Mouse (Mus musculus): ENCODE measurements around the gene Gmpr2.

Gene Gmpr2

GRCm38 (mm10) chr14:55681160-55682117 lies 9.7 kb downstream of the Gmpr2 start, which contains the start of gene Tinf2:
Gene Tinf2, minus strand, starts transcription at chr14:55681820.
- peak; percentile 97 to 98 for DNase-seq (ENCODE audit: low spot score in 2 of 2)

GRCm38 (mm10) chr14:55682118-55682493 lies 10.4 kb downstream of the Gmpr2 start:
- no peak for DNase-seq (ENCODE audit: low spot score in 2 of 2)

GRCm38 (mm10) chr14:55689433-55689832 lies 17.7 kb downstream of the Gmpr2 start:
- no peak for DNase-seq (ENCODE audit: low spot score in 2 of 2)

GRCm38 (mm10) chr14:55697226-55697625 lies 25.5 kb downstream of the Gmpr2 start:
- no peak for DNase-seq (ENCODE audit: low spot score in 2 of 2)

- DNase-seq (ENCODE audit: low spot score in 2 of 2), result no peak
Measured at GRCm38 (mm10) chr14:55701131-55701530, 29.4 kb downstream of the Gmpr2 start.

- no peak for DNase-seq (ENCODE audit: low spot score in 2 of 2)
Measured at GRCm38 (mm10) chr14:55702761-55703160, 31.0 kb downstream of the Gmpr2 start.

GRCm38 (mm10) chr14:55706051-55706600 lies 34.4 kb downstream of the Gmpr2 start:
- no peak for DNase-seq (ENCODE audit: low spot score in 2 of 2)

- no peak for DNase-seq (ENCODE audit: low spot score in 2 of 2)
Measured at GRCm38 (mm10) chr14:55707397-55707796, 35.7 kb downstream of the Gmpr2 start.

GRCm38 (mm10) chr14:55709509-55709908 lies 37.8 kb downstream of the Gmpr2 start:
- no peak for DNase-seq (ENCODE audit: low spot score in 2 of 2)

- DNase-seq (ENCODE audit: low spot score in 2 of 2), result no peak
Measured at GRCm38 (mm10) chr14:55711786-55712185, 40.0 kb downstream of the Gmpr2 start.

- no peak for DNase-seq (ENCODE audit: low spot score in 2 of 2)
Measured at GRCm38 (mm10) chr14:55713007-55713728, 41.4 kb downstream of the Gmpr2 start.

GRCm38 (mm10) chr14:55713729-55714122 lies 42.0 kb downstream of the Gmpr2 start, which contains the start of gene Tgm1:
Gene Tgm1, minus strand, starts transcription at chr14:55713926.
- DNase-seq (ENCODE audit: low spot score in 2 of 2), result no peak

GRCm38 (mm10) chr14:55714893-55715292 lies 43.2 kb downstream of the Gmpr2 start:
- DNase-seq (ENCODE audit: low spot score in 2 of 2), result no peak

- no peak for DNase-seq (ENCODE audit: low spot score in 2 of 2)
Measured at GRCm38 (mm10) chr14:55716271-55716670, 44.5 kb downstream of the Gmpr2 start.

GRCm38 (mm10) chr14:55716884-55717283 lies 45.1 kb downstream of the Gmpr2 start:
- no peak for DNase-seq (ENCODE audit: low spot score in 2 of 2)

- no peak for DNase-seq (ENCODE audit: low spot score in 2 of 2)
Measured at GRCm38 (mm10) chr14:55719737-55720136, 48.0 kb downstream of the Gmpr2 start.

GRCm38 (mm10) chr14:55720666-55721065 lies 48.9 kb downstream of the Gmpr2 start:
- DNase-seq (ENCODE audit: low spot score in 2 of 2), result no peak

- DNase-seq (ENCODE audit: low spot score in 2 of 2), result no peak
Measured at GRCm38 (mm10) chr14:55721076-55721475, 49.3 kb downstream of the Gmpr2 start.

- DNase-seq (ENCODE audit: low spot score in 2 of 2), result peak; percentile 96
Measured at GRCm38 (mm10) chr14:55721700-55722437, 50.1 kb downstream of the Gmpr2 start, which contains the start of gene Rabggta. Gene Rabggta, minus strand, starts transcription at chr14:55722263.

GRCm38 (mm10) chr14:55722438-55722945 lies 50.8 kb downstream of the Gmpr2 start:
- no peak for DNase-seq (ENCODE audit: low spot score in 2 of 2)

GRCm38 (mm10) chr14:55723433-55723832 lies 51.7 kb downstream of the Gmpr2 start:
- no peak for DNase-seq (ENCODE audit: low spot score in 2 of 2)
